Mouse (Mus musculus) embryonic facial prominence, embryonic 15.5 days (tissue): ENCODE results near the gene Ube2r2. TPM values are rescaled to one million over a fixed set of nuclear protein-coding genes. Genes with fewer than 3 reads are reported as not detected.

Experiments used
- ATAC-seq: fragments of 200-750 bp; cut with Nextera tagmentation; 2 replicates; pipeline ENCODE4 v1.8.0; 2017; ENCODE audit warnings: low read depth, moderate TSS enrichment; ENCODE audit not compliant: insufficient number of reproducible peaks, low FRiP score, low TSS enrichment
- H3K27ac ChIP-seq: fragments of 300-500 bp; sonication (generic); replicated peaks from 2 replicates; pipeline ENCODE4 v1.5.1; 2015; ENCODE audit warnings: mild to moderate bottlenecking, inconsistent platforms
- H3K27me3 ChIP-seq: fragments of 300-500 bp; sonication (generic); 2 replicates; pipeline ENCODE4 v1.6.1; 2015; ENCODE audit warnings: inconsistent platforms
- H3K36me3 ChIP-seq: fragments of 300-500 bp; sonication (generic); 2 replicates; pipeline ENCODE4 v1.6.1; 2015; ENCODE audit warnings: mild to moderate bottlenecking, inconsistent platforms
- H3K4me1 ChIP-seq: fragments of 300-500 bp; sonication (generic); 2 replicates; pipeline ENCODE4 v1.6.1; 2015; ENCODE audit warnings: inconsistent platforms
- H3K4me2 ChIP-seq: fragments of 300-500 bp; sonication (generic); replicated peaks from 2 replicates; pipeline ENCODE4 v1.6.1; 2015; ENCODE audit warnings: mild to moderate bottlenecking, inconsistent platforms
- H3K4me3 ChIP-seq: fragments of 300-500 bp; sonication (generic); replicated peaks from 2 replicates; pipeline ENCODE4 v1.5.1; 2015; ENCODE audit warnings: mild to moderate bottlenecking, inconsistent platforms
- H3K9ac ChIP-seq: fragments of 300-500 bp; sonication (generic); 2 replicates; pipeline ENCODE4 v1.6.1; 2015; ENCODE audit warnings: inconsistent platforms
- H3K9me3 ChIP-seq: fragments of 300-500 bp; sonication (generic); replicated peaks from 2 replicates; pipeline ENCODE4 v1.6.1; 2016; ENCODE audit warnings: inconsistent platforms
- WGBS: fragments of 180-500 bp; shearing (Covaris S2); methylation state at CpG from one replicate; pipeline ENCODE4 v1.1.7; 2015; 5-methylcytosine and 5-hydroxymethylcytosine counted together
- polyA plus RNA-seq: library from polyadenylated mRNA; unstranded; fragments of >200 nt; fragmentation: Nextera tagmentation; extraction: Ambion mirVana; gene quantifications from 2 replicates; pipeline ENCODE4 v1.2.1, GENCODE M21; 2015

Ube2r2 gene
- 80.4 and 84.7 TPM in 2 replicates for polyA plus RNA-seq

GRCm38 (mm10) chr4:41135711-41136453 is at the start of gene Ube2r2:
TSS of gene Ube2r2 (plus strand) at chr4:41135743.
- H3K27ac ChIP-seq, result peak within 1 kb of the TSS; percentile 98
- peak; percentile 77 for ATAC-seq
- peaks cover 11% of the 10 kb centered on the region for H3K4me1 ChIP-seq
- no peaks in the 10 kb centered on the region for H3K27me3 ChIP-seq
- H3K36me3 ChIP-seq, result 0 out of 2 replicates have a peak, but pooled peaks cover 10% of the 10 kb centered on the region
- no peaks in the 10 kb centered on the region for H3K9me3 ChIP-seq
- H3K9ac ChIP-seq, result peak within 1 kb of the TSS; percentile 96
- H3K4me3 ChIP-seq, result peak within 1 kb of the TSS; percentile 89
- WGBS, result under 1% methylated on average over 64 of the region's 65 CpGs
- H3K4me2 ChIP-seq, result peak within 1 kb of the TSS; percentile 66

- Histone ChIP-seq H3K27me3 (no peaks in the 10 kb centered on the region), H3K9ac (no peak overlapping the region), H3K9me3 (no peaks in the 10 kb centered on the region), H3K4me3 (no peak overlapping the region), H3K4me1 (peaks cover 16% of the 10 kb centered on the region), H3K36me3 (no peaks in the 10 kb centered on the region), H3K27ac (no peak overlapping the region), H3K4me2 (no peak overlapping the region)
- 73% methylated on average over 9 of the region's 9 CpGs for WGBS
- no peak for ATAC-seq
These were observed 48.6 kb upstream of the Ube2r2 start for GRCm38 (mm10) chr4:41086947-41087346.

GRCm38 (mm10) chr4:41087459-41088298 is 47.9 kb upstream of the Ube2r2 start:
- H3K27ac ChIP-seq, result no peak overlapping the region
- no peak overlapping the region for H3K9ac ChIP-seq
- 86% methylated on average over 16 of the region's 16 CpGs for WGBS
- ATAC-seq, result no peak
- no peaks in the 10 kb centered on the region for H3K9me3 ChIP-seq
- no peak overlapping the region for H3K4me2 ChIP-seq
- peaks cover 16% of the 10 kb centered on the region for H3K4me1 ChIP-seq
- H3K36me3 ChIP-seq, result no peaks in the 10 kb centered on the region
- no peak overlapping the region for H3K4me3 ChIP-seq
- no peaks in the 10 kb centered on the region for H3K27me3 ChIP-seq

GRCm38 (mm10) chr4:41089189-41089588 is 46.4 kb upstream of the Ube2r2 start:
- 65% methylated on average over 4 of the region's 4 CpGs for WGBS
- no peaks in the 10 kb centered on the region for H3K9me3 ChIP-seq
- no peak for ATAC-seq
- H3K27me3 ChIP-seq, result no peaks in the 10 kb centered on the region
- no peak overlapping the region for H3K9ac ChIP-seq
- H3K4me1 ChIP-seq, result peaks cover 16% of the 10 kb centered on the region
- no peak overlapping the region for H3K4me2 ChIP-seq
- 0 out of 2 replicates have a peak overlapping the region, but pooled peaks have one; percentile 34 for H3K27ac ChIP-seq
- H3K36me3 ChIP-seq, result no peaks in the 10 kb centered on the region
- H3K4me3 ChIP-seq, result no peak overlapping the region

GRCm38 (mm10) chr4:41089705-41090104 is 45.8 kb upstream of the Ube2r2 start:
- Histone ChIP-seq H3K36me3 (no peaks in the 10 kb centered on the region), H3K4me1 (peaks cover 16% of the 10 kb centered on the region), H3K9me3 (no peaks in the 10 kb centered on the region), H3K4me2 (no peak overlapping the region), H3K4me3 (no peak overlapping the region), H3K27me3 (no peaks in the 10 kb centered on the region), H3K9ac (no peak overlapping the region), H3K27ac (peak overlapping the region; percentile 65)
- 50% methylated on average over 2 of the region's 2 CpGs for WGBS
- no peak for ATAC-seq

GRCm38 (mm10) chr4:41091391-41091790 is 44.2 kb upstream of the Ube2r2 start:
- no peak overlapping the region for H3K4me3 ChIP-seq
- H3K4me2 ChIP-seq, result no peak overlapping the region
- H3K4me1 ChIP-seq, result peaks cover 22% of the 10 kb centered on the region
- H3K9me3 ChIP-seq, result no peaks in the 10 kb centered on the region
- H3K36me3 ChIP-seq, result no peaks in the 10 kb centered on the region
- ATAC-seq, result no peak
- H3K9ac ChIP-seq, result no peak overlapping the region
- 27% methylated on average over 3 of the region's 3 CpGs for WGBS
- H3K27ac ChIP-seq, result no peak overlapping the region
- no peaks in the 10 kb centered on the region; the same call in 1 of the 2 replicates for H3K27me3 ChIP-seq

- Histone ChIP-seq H3K27me3 (peaks cover 13% of the 10 kb centered on the region; the same call in 1 of the 2 replicates), H3K9ac (no peak overlapping the region), H3K4me1 (peaks cover 29% of the 10 kb centered on the region), H3K36me3 (no peaks in the 10 kb centered on the region), H3K27ac (no peak overlapping the region), H3K4me3 (no peak overlapping the region), H3K9me3 (no peaks in the 10 kb centered on the region), H3K4me2 (no peak overlapping the region)
- WGBS, result 22% methylated on average over 1 of the region's 1 CpGs
- no peak for ATAC-seq
These were observed 42.6 kb upstream of the Ube2r2 start for GRCm38 (mm10) chr4:41092958-41093357.

- peaks cover 19% of the 10 kb centered on the region; the same call in 1 of the 2 replicates for H3K27me3 ChIP-seq
- H3K4me1 ChIP-seq, result peaks cover 36% of the 10 kb centered on the region
- H3K36me3 ChIP-seq, result no peaks in the 10 kb centered on the region
- no peak overlapping the region for H3K4me2 ChIP-seq
- H3K4me3 ChIP-seq, result no peak overlapping the region
- 51% methylated on average over 9 of the region's 9 CpGs for WGBS
- no peak for ATAC-seq
- H3K27ac ChIP-seq, result peak overlapping the region; percentile 60
- no peaks in the 10 kb centered on the region for H3K9me3 ChIP-seq
- no peak overlapping the region for H3K9ac ChIP-seq
These were observed 41.2 kb upstream of the Ube2r2 start for GRCm38 (mm10) chr4:41094361-41094760.

GRCm38 (mm10) chr4:41096169-41096568 is 39.4 kb upstream of the Ube2r2 start:
- peaks cover 26% of the 10 kb centered on the region for H3K4me1 ChIP-seq
- peaks cover 19% of the 10 kb centered on the region; the same call in 1 of the 2 replicates for H3K27me3 ChIP-seq
- ATAC-seq, result no peak
- peak overlapping the region; percentile 90 for H3K4me2 ChIP-seq
- H3K9ac ChIP-seq, result no peak overlapping the region
- WGBS, result 39% methylated on average over 8 of the region's 8 CpGs
- no peaks in the 10 kb centered on the region for H3K36me3 ChIP-seq
- peak overlapping the region; percentile 60 for H3K27ac ChIP-seq
- no peaks in the 10 kb centered on the region for H3K9me3 ChIP-seq
- H3K4me3 ChIP-seq, result peak overlapping the region; percentile 46

GRCm38 (mm10) chr4:41096794-41097193 is 38.7 kb upstream of the Ube2r2 start:
- H3K4me2 ChIP-seq, result peak overlapping the region; percentile 90
- WGBS, result 70% methylated on average over 5 of the region's 5 CpGs
- H3K36me3 ChIP-seq, result no peaks in the 10 kb centered on the region
- ATAC-seq, result no peak
- no peaks in the 10 kb centered on the region for H3K9me3 ChIP-seq
- H3K27me3 ChIP-seq, result peaks cover 19% of the 10 kb centered on the region; the same call in 1 of the 2 replicates
- no peak overlapping the region for H3K9ac ChIP-seq
- H3K4me3 ChIP-seq, result peak overlapping the region; percentile 46
- H3K27ac ChIP-seq, result peak overlapping the region; percentile 60
- peaks cover 20% of the 10 kb centered on the region for H3K4me1 ChIP-seq

GRCm38 (mm10) chr4:41097381-41097780 is 38.2 kb upstream of the Ube2r2 start:
- peak overlapping the region; percentile 90 for H3K4me2 ChIP-seq
- H3K9ac ChIP-seq, result 0 out of 2 replicates have a peak overlapping the region, but pooled peaks have one; percentile 23
- H3K4me3 ChIP-seq, result peak overlapping the region; percentile 46

More at GRCm38 (mm10) chr4:41097381-41097780, 38.2 kb upstream of the Ube2r2 start:
- Histone ChIP-seq H3K36me3 (no peaks in the 10 kb centered on the region), H3K4me1 (peaks cover 20% of the 10 kb centered on the region), H3K9me3 (no peaks in the 10 kb centered on the region), H3K27me3 (peaks cover 19% of the 10 kb centered on the region; the same call in 1 of the 2 replicates), H3K27ac (peak overlapping the region; percentile 60; the same call in 1 of the 2 replicates)
- no peak for ATAC-seq
- WGBS, result 34% methylated on average over 13 of the region's 13 CpGs
